Mouse (Mus musculus): ENCODE data around the gene Ccnd3. TPM values are rescaled to one million over a fixed set of nuclear protein-coding genes. Genes with fewer than 3 reads are reported as not detected.
A peak's percentile ranks its signal among the peaks of the same experiment; 100 is the strongest.

Gene Ccnd3
- total RNA-seq (2018; cell fraction: chromatin; rRNA removed): 10 to 100 TPM in 15 of 26 experiments, 1 to 10 TPM in 11; 2.7 to 33.1 (median 11.7) TPM
- total RNA-seq (2018; cell fraction: cytosol; rRNA removed): 10 to 100 TPM; 12.4 to 62.0 (median 30.2) TPM
- total RNA-seq (2018; cell fraction: nucleus; rRNA removed): 10 to 100 TPM in 21 of 26 experiments, 1 to 10 TPM in 5; 5.0 to 59.2 (median 19.2) TPM
- 18.7 to 28.7 TPM (median 28.1 TPM) in 3 replicates for polyA plus RNA-seq (2018)

- Histone ChIP-seq H3K36me3 (ENCODE audit: inconsistent target) (no peaks in the 10 kb centered on the region; the same call in 1 of the 2 replicates), H3K27ac (no peak within 1 kb of the TSS), H3K4me3 (ENCODE audit: inconsistent target) (peak within 1 kb of the TSS; percentile 1; the same call in 1 of the 2 replicates), H3K79me2 (ENCODE audit: inconsistent target) (peaks cover 17% of the 10 kb centered on the region)
- 1% methylated on average over 22 of the region's 22 CpGs for WGBS (ENCODE audit: missing documents)
Measured at GRCm38 (mm10) chr17:47504941-47505346, at the start of gene Ccnd3. Ccnd3 (plus strand) TSS chr17:47505051.

- WGBS (ENCODE audit: missing documents): 40% methylated on average over 13 of the region's 13 CpGs
- H3K79me2 ChIP-seq (ENCODE audit: inconsistent target): no peaks in the 10 kb centered on the region
- H3K27ac ChIP-seq: no peak overlapping the region
- no peak overlapping the region for H3K4me3 ChIP-seq (ENCODE audit: inconsistent target)
- H3K36me3 ChIP-seq (ENCODE audit: inconsistent target): no peaks in the 10 kb centered on the region
Measured at GRCm38 (mm10) chr17:47458310-47458709, 46.5 kb upstream of the Ccnd3 start.

- 100% methylated on average over 2 of the region's 2 CpGs for WGBS (ENCODE audit: missing documents)
- H3K4me3 ChIP-seq (ENCODE audit: inconsistent target): no peak overlapping the region
- no peaks in the 10 kb centered on the region for H3K79me2 ChIP-seq (ENCODE audit: inconsistent target)
- no peaks in the 10 kb centered on the region for H3K36me3 ChIP-seq (ENCODE audit: inconsistent target)
- H3K27ac ChIP-seq: no peak overlapping the region
Measured at GRCm38 (mm10) chr17:47458936-47459335, 45.9 kb upstream of the Ccnd3 start.

GRCm38 (mm10) chr17:47459341-47459919 lies 45.4 kb upstream of the Ccnd3 start:
- WGBS (ENCODE audit: missing documents): 63% methylated on average over 3 of the region's 3 CpGs
- H3K79me2 ChIP-seq (ENCODE audit: inconsistent target): no peaks in the 10 kb centered on the region
- H3K36me3 ChIP-seq (ENCODE audit: inconsistent target): no peaks in the 10 kb centered on the region
- H3K27ac ChIP-seq: no peak overlapping the region
- H3K4me3 ChIP-seq (ENCODE audit: inconsistent target): no peak overlapping the region

- no peak overlapping the region for H3K4me3 ChIP-seq (ENCODE audit: inconsistent target)
- H3K79me2 ChIP-seq (ENCODE audit: inconsistent target): no peaks in the 10 kb centered on the region
- no peaks in the 10 kb centered on the region for H3K36me3 ChIP-seq (ENCODE audit: inconsistent target)
- WGBS (ENCODE audit: missing documents): 85% methylated on average over 3 of the region's 3 CpGs
- H3K27ac ChIP-seq: no peak overlapping the region
Measured at GRCm38 (mm10) chr17:47461688-47462087, 43.2 kb upstream of the Ccnd3 start.

GRCm38 (mm10) chr17:47462209-47462608 lies 42.6 kb upstream of the Ccnd3 start:
- 84% methylated on average over 7 of the region's 7 CpGs for WGBS (ENCODE audit: missing documents)
- H3K27ac ChIP-seq: no peak overlapping the region

GRCm38 (mm10) chr17:47462728-47463388 lies 42.0 kb upstream of the Ccnd3 start:
- Histone ChIP-seq H3K36me3 (ENCODE audit: inconsistent target) (no peaks in the 10 kb centered on the region), H3K27ac (no peak overlapping the region), H3K4me3 (ENCODE audit: inconsistent target) (no peak overlapping the region), H3K79me2 (ENCODE audit: inconsistent target) (no peaks in the 10 kb centered on the region)
- 88% methylated on average over 9 of the region's 9 CpGs for WGBS (ENCODE audit: missing documents)

More at GRCm38 (mm10) chr17:47462209-47462608, 42.6 kb upstream of the Ccnd3 start:
- no peak overlapping the region for H3K4me3 ChIP-seq (ENCODE audit: inconsistent target)
- H3K79me2 ChIP-seq (ENCODE audit: inconsistent target): no peaks in the 10 kb centered on the region
- H3K36me3 ChIP-seq (ENCODE audit: inconsistent target): no peaks in the 10 kb centered on the region

- 92% methylated on average over 12 of the region's 12 CpGs for WGBS (ENCODE audit: missing documents)
- H3K79me2 ChIP-seq (ENCODE audit: inconsistent target): no peaks in the 10 kb centered on the region
- H3K27ac ChIP-seq: no peak overlapping the region
- no peaks in the 10 kb centered on the region for H3K36me3 ChIP-seq (ENCODE audit: inconsistent target)
- no peak overlapping the region for H3K4me3 ChIP-seq (ENCODE audit: inconsistent target)
Measured at GRCm38 (mm10) chr17:47464248-47464965, 40.4 kb upstream of the Ccnd3 start.

GRCm38 (mm10) chr17:47465016-47465415 lies 39.8 kb upstream of the Ccnd3 start:
- Histone ChIP-seq H3K27ac (no peak overlapping the region), H3K4me3 (ENCODE audit: inconsistent target) (no peak overlapping the region), H3K79me2 (ENCODE audit: inconsistent target) (no peaks in the 10 kb centered on the region), H3K36me3 (ENCODE audit: inconsistent target) (no peaks in the 10 kb centered on the region)
- 91% methylated on average over 11 of the region's 11 CpGs for WGBS (ENCODE audit: missing documents)

GRCm38 (mm10) chr17:47466284-47466683 lies 38.6 kb upstream of the Ccnd3 start:
- H3K79me2 ChIP-seq (ENCODE audit: inconsistent target): no peaks in the 10 kb centered on the region
- no peak overlapping the region for H3K27ac ChIP-seq
- no peaks in the 10 kb centered on the region for H3K36me3 ChIP-seq (ENCODE audit: inconsistent target)
- no peak overlapping the region for H3K4me3 ChIP-seq (ENCODE audit: inconsistent target)
- WGBS (ENCODE audit: missing documents): 86% methylated on average over 7 of the region's 9 CpGs

- Histone ChIP-seq H3K79me2 (ENCODE audit: inconsistent target) (no peaks in the 10 kb centered on the region), H3K4me3 (ENCODE audit: inconsistent target) (no peak overlapping the region), H3K36me3 (ENCODE audit: inconsistent target) (no peaks in the 10 kb centered on the region), H3K27ac (no peak overlapping the region)
- 94% methylated on average over 11 of the region's 11 CpGs for WGBS (ENCODE audit: missing documents)
Measured at GRCm38 (mm10) chr17:47467659-47468058, 37.2 kb upstream of the Ccnd3 start.

GRCm38 (mm10) chr17:47468063-47468462 lies 36.8 kb upstream of the Ccnd3 start:
- Histone ChIP-seq H3K79me2 (ENCODE audit: inconsistent target) (no peaks in the 10 kb centered on the region), H3K27ac (no peak overlapping the region), H3K4me3 (ENCODE audit: inconsistent target) (no peak overlapping the region), H3K36me3 (ENCODE audit: inconsistent target) (no peaks in the 10 kb centered on the region)
- WGBS (ENCODE audit: missing documents): 86% methylated on average over 13 of the region's 14 CpGs

GRCm38 (mm10) chr17:47468466-47468865 lies 36.4 kb upstream of the Ccnd3 start:
- H3K36me3 ChIP-seq (ENCODE audit: inconsistent target): no peaks in the 10 kb centered on the region
- WGBS (ENCODE audit: missing documents): 68% methylated on average over 30 of the region's 34 CpGs
- H3K4me3 ChIP-seq (ENCODE audit: inconsistent target): no peak overlapping the region
- H3K27ac ChIP-seq: no peak overlapping the region
- no peaks in the 10 kb centered on the region for H3K79me2 ChIP-seq (ENCODE audit: inconsistent target)

- 90% methylated on average over 4 of the region's 4 CpGs for WGBS (ENCODE audit: missing documents)
Measured at GRCm38 (mm10) chr17:47469642-47470041, 35.2 kb upstream of the Ccnd3 start.

GRCm38 (mm10) chr17:47470121-47470520 lies 34.7 kb upstream of the Ccnd3 start:
- WGBS (ENCODE audit: missing documents): 92% methylated on average over 4 of the region's 4 CpGs
- H3K27ac ChIP-seq: no peak overlapping the region
- H3K79me2 ChIP-seq (ENCODE audit: inconsistent target): no peaks in the 10 kb centered on the region
- no peak overlapping the region for H3K4me3 ChIP-seq (ENCODE audit: inconsistent target)
- no peaks in the 10 kb centered on the region for H3K36me3 ChIP-seq (ENCODE audit: inconsistent target)

More at GRCm38 (mm10) chr17:47469642-47470041, 35.2 kb upstream of the Ccnd3 start:
- Histone ChIP-seq H3K36me3 (ENCODE audit: inconsistent target) (no peaks in the 10 kb centered on the region), H3K27ac (no peak overlapping the region), H3K79me2 (ENCODE audit: inconsistent target) (no peaks in the 10 kb centered on the region), H3K4me3 (ENCODE audit: inconsistent target) (no peak overlapping the region)
